Mouse (Mus musculus) cerebellum, adult 2 months (tissue): Measurements from ENCODE around the gene Syt6.

Source experiments
- CTCF ChIP-seq: fragments of 200-500 bp; IDR thresholded peaks from 2 replicates; pipeline ENCODE4 v1.5.1; 2011; ENCODE audit warnings: low read depth, mild to moderate bottlenecking, control low read depth, low read length, moderate library complexity, borderline replicate concordance; ENCODE audit not compliant: insufficient read depth
- POLR2A ChIP-seq: fragments of 200-500 bp; IDR thresholded peaks from 2 replicates; pipeline ENCODE4 v1.6.1; 2011; ENCODE audit warnings: low read length, control low read depth, borderline replicate concordance; ENCODE audit not compliant: insufficient read depth

DNA sequence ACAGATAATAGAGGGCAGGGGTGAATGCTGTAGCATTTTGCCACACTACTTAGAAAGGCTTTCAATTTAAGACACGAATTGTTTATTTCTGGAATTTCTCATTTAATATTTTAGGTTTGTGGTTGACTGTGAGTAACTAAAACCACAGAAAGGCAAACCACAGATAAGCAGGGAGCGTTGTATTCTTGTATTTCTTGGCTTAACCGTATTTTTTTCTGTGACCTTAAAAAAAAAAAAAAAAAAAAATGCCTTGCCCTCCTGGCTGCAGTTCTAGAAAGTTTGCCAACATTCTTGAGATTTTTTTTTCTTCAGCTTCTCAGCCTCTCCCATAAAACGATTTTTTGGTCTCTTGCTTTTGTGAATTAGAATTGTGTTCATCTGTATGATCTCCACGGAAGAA is 18.6 kb downstream of the Syt6 start:
- TF ChIP-seq CTCF (no peak), POLR2A (no peak)
